8 mouse cellular contexts compared by ENCODE assay signal in the genomic region with DNA sequence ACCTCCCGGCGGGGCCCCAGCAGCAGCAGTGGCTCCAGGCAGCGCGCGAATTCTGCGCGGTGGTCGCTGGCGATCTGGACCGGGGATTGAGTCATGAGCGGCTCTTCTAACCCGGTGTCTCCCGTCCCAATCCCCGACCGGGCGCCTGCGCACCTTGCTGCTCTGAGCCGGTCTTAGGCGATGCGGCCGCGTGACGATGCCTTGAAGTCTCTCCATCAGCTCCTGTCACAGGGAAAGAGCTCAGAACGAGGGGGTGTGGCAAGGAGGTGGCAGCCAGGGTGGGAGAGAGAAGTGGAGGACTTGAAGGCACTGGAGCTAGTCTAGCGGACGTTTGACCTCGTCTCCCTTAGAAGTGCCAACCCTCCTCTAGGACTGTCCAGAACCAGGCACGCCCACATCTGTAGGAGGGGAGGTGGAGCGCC. TPM values are rescaled to one million over a fixed set of nuclear protein-coding genes. Genes with fewer than 3 reads are reported as not detected.
DNase-seq lines count a peak whose midpoint lies in the region; ATAC-seq and TF ChIP-seq lines count a peak whose summit lies in the region.

No protein-coding gene starts in this region.

- DNase-seq in heart, adult 11 months: no peak
- peak; percentile 54 for DNase-seq in R1 (ENCODE audit: low read depth, low spot score)
- no peak for DNase-seq in thymus, postnatal 14 days
- no peak for DNase-seq in left cerebral cortex, adult 9 months (ENCODE audit: low spot score in 2 of 2)

- peaks cover 50% of the 10 kb centered on the region for H3K4me1 ChIP-seq in heart, embryonic 15.5 days (replicated peaks)
- H3K4me1 ChIP-seq in forebrain, embryonic 12.5 days: peaks cover 32% of the 10 kb centered on the region
- peaks cover 29% of the 10 kb centered on the region for H3K4me1 ChIP-seq in limb, embryonic 15.5 days
- peaks cover 25% of the 10 kb centered on the region for H3K4me1 ChIP-seq in olfactory bulb, adult 2 months (ENCODE audit: control insufficient read depth, insufficient read depth, low read length)

- peaks cover 30% of the 10 kb centered on the region for H3K36me3 ChIP-seq in heart, embryonic 15.5 days
- 0 out of 2 replicates have a peak, but pooled peaks cover 5% of the 10 kb centered on the region for H3K36me3 ChIP-seq in forebrain, embryonic 12.5 days (replicated peaks)
- H3K36me3 ChIP-seq in limb, embryonic 15.5 days: peaks cover 11% of the 10 kb centered on the region

- H3K27ac ChIP-seq in heart, embryonic 15.5 days: no peak overlapping the region
- no peak overlapping the region for H3K27ac ChIP-seq in forebrain, embryonic 12.5 days
- H3K27ac ChIP-seq in limb, embryonic 15.5 days: no peak overlapping the region
- no peak overlapping the region for H3K27ac ChIP-seq in olfactory bulb, adult 2 months (ENCODE audit: insufficient read depth, low read depth, low read length)

- 4% methylated on average over 29 of the region's 29 CpGs for WGBS in heart, embryonic 15.5 days
- under 1% methylated on average over 29 of the region's 29 CpGs for WGBS in forebrain, embryonic 12.5 days
- WGBS in limb, embryonic 15.5 days: under 1% methylated on average over 29 of the region's 29 CpGs
- WGBS in olfactory bulb, adult 2 months: under 1% methylated on average over 29 of the region's 29 CpGs

- no peak overlapping the region for H3K9ac ChIP-seq in heart, embryonic 15.5 days
- peak overlapping the region; percentile 45 for H3K9ac ChIP-seq in forebrain, embryonic 12.5 days
- no peak overlapping the region for H3K9ac ChIP-seq in limb, embryonic 15.5 days

- no peak for TF ChIP-seq CTCF in olfactory bulb, adult 2 months (IDR thresholded peaks at IDR 0.05; ENCODE audit: insufficient read depth, low read depth, low read length)

- peaks cover 65% of the 10 kb centered on the region for H3K27me3 ChIP-seq in heart, embryonic 15.5 days
- peaks cover 94% of the 10 kb centered on the region for H3K27me3 ChIP-seq in forebrain, embryonic 12.5 days
- peaks cover 83% of the 10 kb centered on the region for H3K27me3 ChIP-seq in limb, embryonic 15.5 days

- no peak for ATAC-seq in heart, embryonic 15.5 days (replicated peaks; ENCODE audit: insufficient number of reproducible peaks, insufficient read depth, low FRiP score, low read depth)
- peak; percentile 49; the same call in 1 of the 2 replicates for ATAC-seq in forebrain, embryonic 12.5 days (ENCODE audit: low FRiP score)
- ATAC-seq in limb, embryonic 15.5 days (ENCODE audit: insufficient number of reproducible peaks, low FRiP score, low TSS enrichment, low read depth): no peak

- H3K9me3 ChIP-seq in heart, embryonic 15.5 days (replicated peaks): no peaks in the 10 kb centered on the region
- no peaks in the 10 kb centered on the region for H3K9me3 ChIP-seq in forebrain, embryonic 12.5 days
- no peaks in the 10 kb centered on the region for H3K9me3 ChIP-seq in limb, embryonic 15.5 days

- H3K4me2 ChIP-seq in heart, embryonic 15.5 days: peak overlapping the region; percentile 60
- H3K4me2 ChIP-seq in forebrain, embryonic 12.5 days: peak overlapping the region; percentile 54
- peak overlapping the region; percentile 58 for H3K4me2 ChIP-seq in limb, embryonic 15.5 days

- H3K4me3 ChIP-seq in heart, embryonic 15.5 days: peak overlapping the region; percentile 36
- peak overlapping the region; percentile 32 for H3K4me3 ChIP-seq in forebrain, embryonic 12.5 days (replicated peaks)
- H3K4me3 ChIP-seq in limb, embryonic 15.5 days: peak overlapping the region; percentile 33
- peak overlapping the region; percentile 27 for H3K4me3 ChIP-seq in olfactory bulb, adult 2 months (ENCODE audit: insufficient read depth, low read depth, low read length)

- no peak for TF ChIP-seq POLR2A in olfactory bulb, adult 2 months (IDR thresholded peaks at IDR 0.05; ENCODE audit: insufficient read depth, low read depth, low read length)

RNA-seq across cellular contexts. Expression of a gene that starts 5.6 kb away (rescaled TPM):
- polyA plus RNA-seq in heart, embryonic 15.5 days (2015; fragmentation: Nextera tagmentation; extraction: Ambion mirVana): 98.4 and 103 TPM in 2 replicates
- polyA plus RNA-seq in forebrain, embryonic 12.5 days (2016; fragmentation: Nextera tagmentation; extraction: Ambion mirVana): 1.5 and 2.7 TPM in 2 replicates
- 0.29 and 0.31 TPM in 2 replicates for polyA plus RNA-seq in limb, embryonic 15.5 days (2015; fragmentation: Nextera tagmentation; extraction: Ambion mirVana)
- not detected in 2 replicates for polyA plus RNA-seq in olfactory bulb, adult 2 months (2012; ENCODE audit: insufficient read depth, insufficient read length, low replicate concordance, missing spikeins)

RNA-seq across cellular contexts. Expression of a gene that starts 12.3 kb away (rescaled TPM):
- polyA plus RNA-seq in heart, embryonic 15.5 days (2015; fragmentation: Nextera tagmentation; extraction: Ambion mirVana): 180 and 243 TPM in 2 replicates
- 319 and 331 TPM in 2 replicates for polyA plus RNA-seq in forebrain, embryonic 12.5 days (2016; fragmentation: Nextera tagmentation; extraction: Ambion mirVana)
- 286 and 375 TPM in 2 replicates for polyA plus RNA-seq in limb, embryonic 15.5 days (2015; fragmentation: Nextera tagmentation; extraction: Ambion mirVana)
- not detected in 2 replicates for polyA plus RNA-seq in olfactory bulb, adult 2 months (2012; ENCODE audit: insufficient read depth, insufficient read length, low replicate concordance, missing spikeins)

RNA-seq across cellular contexts. Expression of a gene that starts 16.2 kb away (rescaled TPM):
- polyA plus RNA-seq in heart, embryonic 15.5 days (2015; fragmentation: Nextera tagmentation; extraction: Ambion mirVana): 15.3 and 20.3 TPM in 2 replicates
- polyA plus RNA-seq in forebrain, embryonic 12.5 days (2016; fragmentation: Nextera tagmentation; extraction: Ambion mirVana): 20.3 and 21.3 TPM in 2 replicates
- 26.4 and 26.5 TPM in 2 replicates for polyA plus RNA-seq in limb, embryonic 15.5 days (2015; fragmentation: Nextera tagmentation; extraction: Ambion mirVana)
- not detected in 2 replicates for polyA plus RNA-seq in olfactory bulb, adult 2 months (2012; ENCODE audit: insufficient read depth, insufficient read length, low replicate concordance, missing spikeins)

RNA-seq across cellular contexts. Expression of a gene that starts 21.8 kb away (rescaled TPM):
- polyA plus RNA-seq in heart, embryonic 15.5 days (2015; fragmentation: Nextera tagmentation; extraction: Ambion mirVana): not detected in 2 replicates
- polyA plus RNA-seq in forebrain, embryonic 12.5 days (2016; fragmentation: Nextera tagmentation; extraction: Ambion mirVana): 0.43 and 0.46 TPM in 2 replicates
- not detected in 2 replicates for polyA plus RNA-seq in limb, embryonic 15.5 days (2015; fragmentation: Nextera tagmentation; extraction: Ambion mirVana)
- not detected in 2 replicates for polyA plus RNA-seq in olfactory bulb, adult 2 months (2012; ENCODE audit: insufficient read depth, insufficient read length, low replicate concordance, missing spikeins)

RNA-seq across cellular contexts. Expression of a gene that starts 25.2 kb away (rescaled TPM):
- 0.06 and 0.22 TPM in 2 replicates for polyA plus RNA-seq in heart, embryonic 15.5 days (2015; fragmentation: Nextera tagmentation; extraction: Ambion mirVana)
- polyA plus RNA-seq in forebrain, embryonic 12.5 days (2016; fragmentation: Nextera tagmentation; extraction: Ambion mirVana): 6.8 and 7.4 TPM in 2 replicates
- 0.29 and 0.63 TPM in 2 replicates for polyA plus RNA-seq in limb, embryonic 15.5 days (2015; fragmentation: Nextera tagmentation; extraction: Ambion mirVana)
- polyA plus RNA-seq in olfactory bulb, adult 2 months (2012; ENCODE audit: insufficient read depth, insufficient read length, low replicate concordance, missing spikeins): 36.3 TPM in 1 of 2 replicates, not detected in the other

Comparison
In these comparisons a context has a peak if more than half of its experiments do, and no peak if none do; other contexts are left out.
1. RNA of a gene that starts 5.6 kb away (polyA plus RNA-seq): 98.4 to 103 TPM in heart, embryonic 15.5 days; 1.5 to 2.7 TPM in forebrain, embryonic 12.5 days, 0.29 to 0.31 TPM in limb, embryonic 15.5 days and not detected in olfactory bulb, adult 2 months; every median in the first group is over 10 times any median in the second.
2. Peak in every context shown above with its lines, with median percentiles within 50 percentile points of each other: H3K4me2 ChIP-seq and H3K4me3 ChIP-seq.